Mouse (Mus musculus) cortical plate, adult 2 months (tissue): ENCODE data around the gene Mapkap1.

ENCODE experiments used
- CTCF ChIP-seq: fragments of 200-500 bp; IDR thresholded peaks from 2 replicates; pipeline ENCODE4 v1.5.1; 2011; ENCODE audit warnings: mild to moderate bottlenecking, control low read depth, low read length; ENCODE audit not compliant: insufficient read depth; ENCODE audit errors: extremely low read depth
- POLR2A ChIP-seq: fragments of 200-500 bp; IDR thresholded peaks from 2 replicates; pipeline ENCODE4 v1.6.1; 2011; ENCODE audit warnings: mild to moderate bottlenecking, low read length, control low read depth; ENCODE audit not compliant: insufficient read depth; ENCODE audit errors: extremely low read depth

DNA sequence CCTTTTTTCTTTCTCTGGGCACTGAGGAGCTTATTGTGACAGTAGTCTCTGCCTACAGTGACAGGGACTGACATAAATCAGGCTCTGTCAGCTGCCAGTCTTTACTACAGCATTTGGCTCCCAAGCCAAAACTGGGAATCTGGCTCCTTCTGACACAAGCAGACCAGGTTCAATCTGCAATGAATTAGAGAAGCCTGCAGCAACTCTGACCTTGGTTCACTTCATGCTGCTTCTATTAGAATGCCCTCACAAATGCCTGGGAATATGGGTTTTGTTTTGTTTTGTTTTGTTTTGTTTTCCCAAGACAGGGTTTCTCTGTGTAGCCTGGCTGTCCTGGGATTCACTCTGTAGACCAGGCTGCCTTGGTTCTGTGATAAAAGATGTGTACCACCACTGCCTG is 126.7 kb downstream of the Mapkap1 start:
- TF ChIP-seq POLR2A (no peak), CTCF (no peak)
